Mouse (Mus musculus): ENCODE data around the gene Olfr1279.
"Not testable (repeated sequence)": the region's sequence is repeated elsewhere in the genome, so short reads cannot be mapped to it uniquely, and the experiment has no call there.

Gene Olfr1279

DNA sequence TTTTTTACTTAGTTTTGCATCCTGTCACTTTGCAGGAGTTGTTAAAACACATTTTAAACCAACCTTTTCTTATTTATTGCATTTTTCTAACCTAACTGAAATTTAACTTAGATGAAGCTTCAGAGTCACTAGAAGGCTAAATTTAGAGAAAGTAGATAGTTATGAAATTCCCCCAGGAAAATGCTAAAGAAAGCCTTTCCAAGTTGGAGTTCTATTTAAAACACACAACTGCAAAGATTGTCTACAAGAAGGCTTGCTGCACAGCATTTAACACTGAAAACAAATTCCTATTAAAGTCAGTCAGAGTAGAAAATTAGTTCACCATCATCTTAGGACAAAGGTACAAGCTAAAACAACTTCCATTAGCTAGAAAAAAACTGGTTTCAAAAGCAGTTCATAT, at the start of gene Olfr1279:
Gene Olfr1279 (plus strand): TSS at position 262 of the 400 bp plus-strand sequence.
- DNase-seq (ENCODE audit: low read depth): no peak

DNA sequence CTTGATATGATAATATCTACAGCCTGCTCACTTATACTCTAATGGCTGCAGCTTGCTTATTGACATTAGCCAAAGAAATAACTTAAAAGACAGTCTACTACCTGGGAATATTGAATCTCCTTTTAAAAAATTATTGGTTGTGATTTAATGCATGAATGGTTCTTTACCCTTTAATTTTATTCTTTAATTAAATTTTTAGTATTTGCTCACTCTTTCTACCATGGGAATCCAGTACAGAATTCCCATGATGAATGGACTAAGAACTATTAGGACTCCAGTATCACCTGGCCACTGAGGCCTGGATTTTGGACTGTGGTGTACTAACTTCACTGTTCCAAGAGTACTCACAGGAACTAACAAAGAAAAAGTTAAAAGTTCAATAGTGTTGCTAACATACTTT, 46.2 kb upstream of the Olfr1279 start, which contains the start of gene Olfr1276:
Gene Olfr1276 (plus strand): TSS at position 301 of the 400 bp plus-strand sequence.
- DNase-seq (ENCODE audit: low read depth): no peak

DNA sequence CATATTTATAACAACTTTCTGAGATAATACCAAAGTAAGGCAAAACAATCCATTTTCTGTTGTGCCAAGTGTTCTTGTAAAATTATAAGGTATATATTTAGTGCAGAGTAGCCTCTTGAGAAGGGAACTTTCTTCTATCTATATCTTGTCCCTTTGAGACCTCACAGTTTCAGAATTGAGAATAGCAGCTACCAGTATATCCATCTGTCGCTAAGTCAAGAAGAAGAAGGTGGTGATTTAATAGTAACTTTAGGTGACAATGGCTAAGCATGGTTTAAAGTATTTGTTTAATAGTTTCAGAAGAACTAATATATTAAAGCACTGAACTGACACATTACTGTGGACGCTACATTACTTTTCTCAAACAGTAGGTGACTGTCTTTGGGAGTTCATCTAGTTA, 26.4 kb upstream of the Olfr1279 start, which contains the start of gene Olfr1277:
Gene Olfr1277 (minus strand): TSS at position 101 of the 400 bp plus-strand sequence.
- no peak for DNase-seq (ENCODE audit: low read depth)

DNA sequence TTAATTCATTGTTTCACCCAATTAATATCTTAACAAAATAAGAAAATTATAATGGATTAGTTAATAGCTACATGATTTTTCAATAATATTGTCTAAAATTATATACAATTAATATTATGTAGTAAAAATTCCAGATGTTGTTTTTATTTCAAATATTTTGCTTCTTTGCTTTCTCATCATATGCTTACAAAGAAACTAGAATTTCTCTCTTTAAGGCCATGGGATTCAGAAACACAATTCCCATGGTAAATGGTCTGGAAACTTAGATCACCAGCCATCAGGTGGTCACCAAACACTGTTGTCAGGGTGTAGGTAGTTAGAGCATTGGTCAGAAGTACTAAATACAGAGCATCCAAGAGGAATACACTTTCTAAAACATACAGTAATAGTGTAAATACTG, 10.6 kb upstream of the Olfr1279 start, which contains the start of gene Olfr1278:
Gene Olfr1278 (plus strand): TSS at position 301 of the 400 bp plus-strand sequence.
- no peak for DNase-seq (ENCODE audit: low read depth)

DNA sequence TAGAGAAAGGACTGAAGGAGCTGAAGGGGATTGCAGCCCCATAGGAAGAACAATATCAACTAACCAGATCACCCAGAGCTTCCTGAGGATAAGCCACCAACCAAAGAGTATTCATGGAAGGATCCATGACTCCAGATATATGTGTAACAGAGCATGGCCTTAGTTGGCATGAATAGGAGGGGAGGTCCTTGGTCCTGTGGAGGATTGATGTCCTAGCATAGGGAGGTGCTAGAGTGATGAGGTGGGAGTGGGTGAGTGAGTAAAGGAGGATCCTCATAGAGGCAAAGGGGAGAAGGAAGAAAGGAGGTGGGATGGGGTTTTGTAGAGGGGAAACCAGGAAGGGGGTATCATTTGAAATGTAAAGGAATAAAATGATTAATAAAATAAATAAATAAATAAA, 1.9 kb upstream of the Olfr1279 start:
- no peak for DNase-seq (ENCODE audit: low read depth)

DNA sequence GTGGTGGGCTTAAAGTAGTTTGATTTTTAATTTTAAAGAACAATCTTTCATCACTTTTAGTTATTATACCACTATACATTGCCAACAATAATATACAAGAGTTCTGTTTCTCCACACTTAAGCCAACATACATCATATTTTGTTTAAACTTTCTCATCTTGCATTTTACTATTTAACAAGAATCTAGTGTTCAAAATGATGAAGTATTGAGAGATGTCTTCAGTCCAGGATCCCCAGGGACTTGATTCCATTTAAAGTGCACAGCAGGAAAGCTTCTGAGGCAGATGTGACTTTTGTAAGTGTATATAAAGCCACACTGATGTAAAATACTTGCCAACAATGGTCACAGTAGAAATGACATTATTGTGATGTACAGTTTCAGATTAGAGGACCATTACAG, 13.3 kb downstream of the Olfr1279 start, which contains the start of gene Olfr1280:
Gene Olfr1280 (plus strand): TSS at position 301 of the 400 bp plus-strand sequence.
- no peak for DNase-seq (ENCODE audit: low read depth)

DNA sequence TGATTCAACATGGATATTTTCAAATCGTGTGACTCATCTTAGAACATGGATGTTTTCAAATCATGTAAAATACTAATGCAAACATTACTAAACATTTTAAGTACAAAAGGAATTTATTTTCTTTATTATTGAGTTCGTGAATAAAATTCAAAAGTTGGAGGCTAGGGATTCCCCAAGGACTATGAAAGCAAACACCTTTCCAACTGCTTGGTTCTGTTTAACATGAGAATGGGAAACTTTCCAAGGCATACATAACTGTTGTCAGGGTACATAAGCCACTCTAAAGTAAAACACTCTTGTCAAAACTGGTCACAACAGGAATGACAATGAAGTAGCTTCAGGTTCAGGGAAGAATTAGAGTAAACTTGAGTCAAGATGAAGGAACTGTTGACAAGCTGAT, 25.8 kb downstream of the Olfr1279 start, which contains the start of gene Olfr1281:
Gene Olfr1281 (plus strand): TSS at position 301 of the 400 bp plus-strand sequence.
- DNase-seq (ENCODE audit: low read depth): no peak

DNA sequence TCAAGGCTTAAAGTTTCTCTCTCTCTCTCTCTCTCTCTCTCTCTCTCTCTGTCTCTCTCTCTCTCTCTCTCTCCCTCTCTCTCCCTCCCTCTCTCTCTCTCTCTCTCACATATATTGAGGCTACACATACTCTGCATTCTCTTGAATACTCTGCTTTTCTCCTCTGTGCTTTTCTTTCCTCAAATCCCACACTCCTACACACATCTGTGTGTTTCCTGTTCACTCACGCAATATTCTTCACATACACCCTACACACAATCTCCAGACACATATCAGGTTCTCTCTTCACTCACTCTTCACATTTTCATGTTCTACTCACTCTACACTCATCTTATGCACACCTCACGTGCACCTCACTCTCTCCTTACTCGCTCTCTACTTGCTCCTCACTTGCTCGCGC, 33.3 kb downstream of the Olfr1279 start:
- not testable (repeated sequence) for DNase-seq (ENCODE audit: low read depth)

DNA sequence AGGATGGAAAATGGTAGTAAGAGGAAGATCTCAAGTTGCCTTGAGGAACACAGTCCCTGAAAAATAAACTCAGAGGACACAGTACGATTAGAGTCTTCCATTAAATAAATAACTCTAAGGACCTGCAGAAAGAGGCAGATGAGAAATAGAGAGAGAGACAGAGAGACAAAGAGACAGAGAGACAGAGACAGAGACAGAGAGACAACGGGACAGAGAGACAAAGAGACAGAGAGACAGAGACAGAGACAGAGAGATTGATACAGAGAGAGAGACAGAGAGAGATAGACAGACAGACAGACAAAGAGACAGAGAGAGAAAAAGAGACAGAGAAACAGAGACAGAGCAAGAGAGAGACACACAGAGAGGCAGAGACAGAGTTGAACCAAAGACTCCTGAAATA, 35.5 kb downstream of the Olfr1279 start, which contains the start of gene Olfr1282:
Gene Olfr1282 (minus strand): TSS at position 101 of the 400 bp plus-strand sequence.
- no peak for DNase-seq (ENCODE audit: low read depth)

Data from induced T-regulatory cell, adult 2 months (primary cell).